Mouse (Mus musculus) left cerebral cortex, postnatal 25 days (tissue): ENCODE results near the gene Pecam1. TPM values are rescaled to one million over a fixed set of nuclear protein-coding genes. Genes with fewer than 3 reads are reported as not detected.
A peak's percentile ranks its signal among the peaks of the same experiment; 100 is the strongest.

ENCODE experiments used
- DNase-seq, 2 experiments: peaks; one replicate each; pipeline ENCODE4 v3.0.0; 2022; ENCODE audit warnings: low spot score in 2 of 2, mixed read lengths in 1 of 2
- intact Hi-C: fragments of 180-260 bp; cut with DNase I; formaldehyde crosslinking; loops from one replicate; pipeline ENCODE4 v1.15.1; 2025
- microRNA-seq, 2 experiments: library from miRNA; unstranded; fragments of <30 nt; microRNA quantifications; one replicate each; pipeline ENCODE4 v1.2.0; 2022
- total RNA-seq, 2 experiments: library from RNA; stranded (reverse); gene quantifications; 2 replicates each; pipeline ENCODE4 v1.2.3; 2021

The Pecam1 gene
- total RNA-seq, 2 experiments from 2014 or later = 16.2 to 18.0 TPM

- intact Hi-C loops = no loop called here
These were observed 136.1 kb downstream of the Pecam1 start for GRCm38 (mm10) chr11:106614339-106614645.

GRCm38 (mm10) chr11:106613638-106614338 lies 136.6 kb downstream of the Pecam1 start:
- intact Hi-C loops = loop anchor here (2.0 kb wide), 2 partner anchors 49 to 111 kb away; no protein-coding TSS in a partner anchor
- no peak for DNase-seq

More at GRCm38 (mm10) chr11:106614339-106614645, 136.1 kb downstream of the Pecam1 start:
- DNase-seq = no peak

- intact Hi-C loops = loop anchor here (2.0 kb wide), 2 partner anchors 48 to 110 kb away; no protein-coding TSS in a partner anchor
- peak; percentile 96 to 98 for DNase-seq
These were observed 137.3 kb downstream of the Pecam1 start, which contains the start of gene Tex2 for GRCm38 (mm10) chr11:106612961-106613637. Gene Tex2, minus strand, starts transcription at chr11:106613423.

- DNase-seq = peak; percentile 46 to 54
- intact Hi-C loops = loop anchor here (2.0 kb wide), 2 partner anchors 48 to 110 kb away; no protein-coding TSS in a partner anchor
These were observed 138.0 kb downstream of the Pecam1 start for GRCm38 (mm10) chr11:106612209-106612960.

- DNase-seq = no peak
- intact Hi-C loops = no loop called here
These were observed 140.7 kb downstream of the Pecam1 start for GRCm38 (mm10) chr11:106609731-106610130.

- intact Hi-C loops = no loop called here
- DNase-seq = no peak
These were observed 143.1 kb downstream of the Pecam1 start for GRCm38 (mm10) chr11:106607316-106607715.

GRCm38 (mm10) chr11:106606042-106606441 lies 144.4 kb downstream of the Pecam1 start:
- no peak for DNase-seq
- intact Hi-C loops = no loop called here

Small RNA genes lying within 50 kb of the gene (microRNA-seq; reads per million reads assigned to microRNA genes)
- 0 reads per million in 2 experiments for gene Gm25994
- 14.9 to 19.8 reads per million in 2 experiments for gene Mir3064

Other genes with a start within 250 kb of the Pecam1 start
- gene Tex2, start 137.2 kb downstream of the Pecam1 start, total RNA-seq = 100 to 1,000 TPM; 116 to 117 TPM
- not detected for gene Milr1, start 598 bp upstream of the Pecam1 start, total RNA-seq
- 1 to 10 TPM; 2.8 to 4.4 TPM for gene Polg2, start 28.9 kb upstream of the Pecam1 start, total RNA-seq
- gene Ddx5, start 38.6 kb upstream of the Pecam1 start, total RNA-seq = 100 to 1,000 TPM; 633 to 643 TPM
- gene Cep95, start 38.6 kb upstream of the Pecam1 start, total RNA-seq = 10 to 100 TPM; 11.1 to 11.3 TPM
- 10 to 100 TPM; 27.1 to 30.6 TPM for gene Smurf2, start 170.1 kb upstream of the Pecam1 start, total RNA-seq
- 10 to 100 TPM; 23.7 to 29.3 TPM for gene Kpna2, start 248.9 kb upstream of the Pecam1 start, total RNA-seq